Mouse (Mus musculus): Measurements from ENCODE around the gene Zfp423. TPM values are rescaled to one million over a fixed set of nuclear protein-coding genes. Genes with fewer than 3 reads are reported as not detected.

Zfp423 gene
- total RNA-seq, 4 experiments from 2014 or later: 8.4 to 14.8 (median 13.9) TPM

GRCm38 (mm10) chr8:87810771-87811170 lies 148.6 kb downstream of the Zfp423 start:
- no peak for DNase-seq (ENCODE audit: low spot score in 2 of 2)

- DNase-seq (ENCODE audit: low spot score in 2 of 2): peak; percentile 53 to 72
These were observed 155.0 kb downstream of the Zfp423 start for GRCm38 (mm10) chr8:87804327-87804900.

GRCm38 (mm10) chr8:87803437-87803836 lies 156.0 kb downstream of the Zfp423 start:
- no peak for DNase-seq (ENCODE audit: low spot score in 2 of 2)

DNA sequence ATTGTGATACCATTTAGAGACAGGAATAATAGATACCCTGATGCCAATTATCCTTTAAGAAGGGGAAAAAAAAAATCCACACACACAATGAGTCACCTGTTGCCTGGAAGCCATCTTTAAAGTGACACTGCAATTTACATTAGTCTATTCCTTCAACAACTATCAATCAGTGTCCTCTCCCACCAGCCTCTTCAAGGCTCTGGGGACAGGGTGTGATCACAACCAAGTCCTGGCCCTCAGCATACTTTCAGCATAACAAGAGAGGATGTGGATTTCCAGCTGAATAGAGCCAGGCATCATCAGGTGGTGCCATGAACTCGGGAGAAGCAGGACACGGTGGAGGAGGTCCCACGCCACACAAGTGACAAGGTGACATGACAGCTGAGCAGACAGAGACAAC lies 156.8 kb downstream of the Zfp423 start:
- DNase-seq (ENCODE audit: low spot score in 2 of 2): no peak

DNA sequence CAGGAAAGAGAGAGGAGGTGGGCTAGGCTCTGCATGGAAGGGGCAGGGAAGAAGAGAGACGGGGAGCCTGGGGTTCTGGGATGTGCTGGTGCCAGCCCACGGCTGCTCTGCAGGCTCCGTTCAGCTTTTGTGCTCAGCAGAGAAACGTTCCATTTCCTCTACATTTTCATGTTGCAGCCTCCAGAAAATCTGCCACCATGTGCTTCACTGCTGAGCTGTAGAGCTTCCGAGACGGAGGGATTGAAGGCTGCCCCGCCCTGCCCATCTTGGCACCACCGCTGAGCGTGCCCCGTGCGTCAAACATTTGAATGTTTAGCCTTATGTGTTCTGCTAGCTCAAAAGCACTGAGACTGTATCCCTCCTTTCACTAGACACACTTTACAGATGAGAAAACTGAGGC lies 159.3 kb downstream of the Zfp423 start:
- DNase-seq (ENCODE audit: low spot score in 2 of 2): no peak

- DNase-seq (ENCODE audit: low spot score in 2 of 2): no peak
These were observed 163.2 kb downstream of the Zfp423 start for GRCm38 (mm10) chr8:87796234-87796633.

- DNase-seq (ENCODE audit: low spot score in 2 of 2): no peak
These were observed 164.8 kb downstream of the Zfp423 start for GRCm38 (mm10) chr8:87794639-87795038.

- peak in 1 of 2 experiments; percentile 37 for DNase-seq (ENCODE audit: low spot score in 2 of 2)
These were observed 168.3 kb downstream of the Zfp423 start for GRCm38 (mm10) chr8:87791103-87791502.

DNA sequence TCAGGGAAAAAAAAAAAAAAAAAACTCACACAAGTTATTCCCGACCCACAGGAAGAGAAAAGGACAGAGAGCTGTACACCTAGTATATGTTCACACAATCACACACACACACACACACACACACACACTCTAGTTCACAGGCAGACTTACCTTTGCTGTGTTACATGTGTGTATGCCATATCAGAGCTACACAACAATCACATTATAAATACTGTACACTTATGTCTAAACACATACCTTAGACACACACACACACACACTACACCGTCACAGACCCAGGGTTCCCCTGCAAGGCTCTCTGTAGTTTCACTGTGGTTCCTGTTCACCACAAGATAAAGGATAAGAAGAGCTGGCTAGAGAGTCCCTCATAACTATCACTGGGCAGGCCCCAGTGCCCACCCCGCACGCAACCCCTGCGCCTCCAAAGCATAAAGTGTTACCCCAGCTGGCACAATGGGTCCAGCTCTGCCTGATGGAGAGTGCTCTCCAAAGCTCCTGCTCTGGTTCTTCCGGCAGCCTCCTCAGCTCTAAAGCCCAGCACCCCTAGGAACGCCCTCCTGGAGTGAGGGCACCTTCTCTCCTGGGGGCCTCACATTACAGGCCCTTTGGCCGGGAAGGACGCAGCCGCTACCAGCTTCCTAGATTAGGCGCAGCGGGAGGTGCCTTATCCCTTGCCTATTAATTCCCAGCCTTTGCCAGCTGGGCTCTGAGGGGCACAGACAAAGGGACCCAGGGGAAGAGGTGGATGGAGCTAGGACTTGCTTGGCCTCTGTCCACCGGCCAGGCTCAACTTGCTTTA lies 174.6 kb downstream of the Zfp423 start:
- no peak for DNase-seq (ENCODE audit: low spot score in 2 of 2)

DNA sequence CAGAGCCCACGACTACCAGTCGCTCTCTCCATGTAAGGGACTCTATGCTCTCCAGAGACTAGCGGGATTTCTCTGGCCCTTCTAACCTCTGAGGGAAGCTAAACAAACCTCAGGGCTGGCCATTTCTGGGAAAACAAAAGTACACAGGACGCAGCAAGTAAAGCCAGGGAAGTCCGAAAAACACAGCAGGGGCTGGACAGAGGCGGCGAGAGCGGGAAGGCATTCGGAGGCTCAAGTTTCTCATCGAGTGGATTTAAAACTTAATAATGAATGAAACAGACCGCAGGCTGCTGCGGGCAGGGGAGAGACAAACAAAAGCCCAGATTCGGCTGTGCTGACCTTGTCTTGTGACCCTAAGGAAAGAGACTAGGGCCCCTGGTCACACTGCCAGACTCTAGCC lies 175.2 kb downstream of the Zfp423 start:
- no peak for DNase-seq (ENCODE audit: low spot score in 2 of 2)

GRCm38 (mm10) chr8:87783198-87783597 lies 176.2 kb downstream of the Zfp423 start:
- no peak for DNase-seq (ENCODE audit: low spot score in 2 of 2)

- no peak for DNase-seq (ENCODE audit: low spot score in 2 of 2)
These were observed 181.8 kb downstream of the Zfp423 start for GRCm38 (mm10) chr8:87777586-87777985.

GRCm38 (mm10) chr8:87775889-87776288 lies 183.5 kb downstream of the Zfp423 start:
- no peak for DNase-seq (ENCODE audit: low spot score in 2 of 2)

- DNase-seq (ENCODE audit: low spot score in 2 of 2): no peak
These were observed 184.4 kb downstream of the Zfp423 start for GRCm38 (mm10) chr8:87774966-87775365.

DNA sequence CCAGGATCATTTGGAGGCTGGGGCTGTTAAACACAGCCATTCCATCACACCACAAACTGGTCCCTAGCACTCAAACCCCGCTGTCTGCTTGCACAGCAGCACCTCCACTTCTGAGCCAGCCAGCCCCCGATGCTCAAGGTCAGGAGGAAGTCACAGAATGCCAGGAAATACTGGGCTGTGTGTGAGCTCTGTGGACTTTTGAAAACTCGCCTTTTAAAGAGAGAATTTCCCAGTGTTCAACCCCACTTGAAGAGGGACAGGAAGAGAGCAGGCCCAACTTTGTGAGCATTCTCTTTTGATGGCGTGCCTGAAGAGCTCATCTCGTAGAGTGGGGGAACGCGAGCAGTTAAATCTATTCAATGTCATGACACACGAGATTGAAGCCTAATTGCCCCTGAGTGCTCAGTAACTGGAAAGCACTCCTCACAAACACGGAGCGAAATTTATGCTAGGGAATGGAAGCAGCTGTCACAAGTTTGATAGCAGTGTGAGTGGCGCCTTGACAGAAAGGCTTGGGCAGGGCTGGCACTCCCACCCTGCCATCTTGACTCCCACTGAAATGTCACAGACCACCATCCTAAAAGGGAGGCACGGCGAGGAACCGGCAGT lies 186.4 kb downstream of the Zfp423 start:
- no peak for DNase-seq (ENCODE audit: low spot score in 2 of 2)

- no peak for DNase-seq (ENCODE audit: low spot score in 2 of 2)
These were observed 191.5 kb downstream of the Zfp423 start for GRCm38 (mm10) chr8:87767882-87768281.

GRCm38 (mm10) chr8:87765276-87765675 lies 194.1 kb downstream of the Zfp423 start:
- no peak for DNase-seq (ENCODE audit: low spot score in 2 of 2)

DNA sequence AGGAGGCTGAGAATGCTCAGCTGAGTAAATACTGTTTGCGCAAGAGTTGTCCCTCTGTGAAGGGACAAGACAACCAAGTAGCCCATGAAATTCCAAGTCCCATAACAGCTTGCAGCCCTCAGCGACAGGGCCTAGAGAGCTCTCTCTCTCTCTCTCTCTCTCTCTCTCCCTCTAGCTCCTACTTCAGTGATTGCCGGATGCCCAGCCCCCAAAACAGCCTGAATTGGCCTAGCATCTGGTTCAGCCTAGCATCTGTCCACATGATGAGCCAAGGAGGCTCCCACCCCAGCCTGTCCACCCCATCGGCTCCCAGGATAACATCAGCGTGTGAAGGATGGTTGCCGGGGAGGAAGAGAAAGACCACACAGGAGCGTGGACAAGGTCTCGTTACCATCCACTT lies 200.6 kb downstream of the Zfp423 start:
- DNase-seq (ENCODE audit: low spot score in 2 of 2): no peak

- no peak for DNase-seq (ENCODE audit: low spot score in 2 of 2)
These were observed 204.5 kb downstream of the Zfp423 start for GRCm38 (mm10) chr8:87754853-87755252.

- no peak for DNase-seq (ENCODE audit: low spot score in 2 of 2)
These were observed 205.8 kb downstream of the Zfp423 start for GRCm38 (mm10) chr8:87753636-87754035.

DNA sequence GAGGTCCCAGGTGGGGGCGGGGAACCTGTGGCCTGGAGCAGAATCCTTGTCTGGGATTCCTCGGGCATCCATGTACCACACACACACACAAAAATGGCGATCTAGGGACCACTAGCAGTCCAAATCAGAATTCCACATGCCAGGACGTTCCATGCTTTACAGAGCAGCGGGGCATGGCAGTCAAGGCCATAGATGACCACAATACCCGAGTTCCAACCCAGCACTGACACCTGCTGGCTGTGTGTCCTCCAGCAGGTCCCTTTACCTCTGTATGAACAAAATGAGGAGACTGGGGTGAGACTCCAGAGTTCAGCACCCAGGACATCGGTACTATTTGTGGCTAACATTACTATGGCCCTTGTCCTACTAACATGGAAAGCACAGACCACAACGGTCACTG lies 206.2 kb downstream of the Zfp423 start:
- DNase-seq (ENCODE audit: low spot score in 2 of 2): no peak

- DNase-seq (ENCODE audit: low spot score in 2 of 2): no peak
These were observed 206.7 kb downstream of the Zfp423 start for GRCm38 (mm10) chr8:87752710-87753109.

DNA sequence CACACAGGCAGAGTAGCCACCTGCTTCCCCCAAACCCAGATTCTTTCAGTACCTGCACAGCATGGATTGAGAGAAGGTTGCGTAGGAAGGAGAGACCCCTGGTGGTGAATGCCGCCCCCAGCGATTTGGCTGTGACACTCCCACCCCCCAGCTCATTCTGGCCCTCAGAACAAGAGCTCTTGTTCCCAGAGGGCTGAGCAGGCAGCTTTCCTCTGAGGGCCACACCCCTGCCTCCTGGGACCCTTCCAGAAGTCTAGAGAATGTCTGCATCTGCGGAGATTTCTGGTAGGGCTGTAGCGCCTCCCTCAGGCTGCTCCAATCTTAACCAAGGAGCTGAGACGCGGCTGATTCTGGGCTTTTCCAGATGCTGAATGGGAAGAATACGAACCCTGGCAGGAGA lies 211.8 kb downstream of the Zfp423 start:
- peak in 1 of 2 experiments; percentile 28 for DNase-seq (ENCODE audit: low spot score in 2 of 2)
